Comparison of ENCODE assay signal across 21 mouse cellular contexts in genomic region chr5:85612606-85613005, GRCm38 (mm10).
DNase-seq lines count a peak whose midpoint lies in the region; ATAC-seq and TF ChIP-seq lines count a peak whose summit lies in the region.
"Had no signal": no experiment of that assay in that cellular context is flagged by ENCODE, and none has a peak within 500 bp of the region (broad histone marks: within the 10 kb centered on the region; RNA-seq: fewer than 3 reads in every experiment).

No protein-coding gene starts in this region.

- no peak overlapping the region for H3K9ac ChIP-seq in kidney, embryonic 16.5 days (replicated peaks; ENCODE audit: low read length)
- H3K9ac ChIP-seq in lung, embryonic 15.5 days, result no peak overlapping the region
- no peak overlapping the region for H3K9ac ChIP-seq in midbrain, embryonic 14.5 days (replicated peaks; ENCODE audit: low read length)
- H3K9ac ChIP-seq: heart, embryonic 15.5 days; liver, embryonic 12.5 days had no signal

- DNase-seq in kidney, adult 2 months, result no peak
- DNase-seq in layer of hippocampus, adult 2 months (ENCODE audit: low spot score in 2 of 2), result peak; percentile 40 to 61
- DNase-seq in midbrain, embryonic 14.5 days, result no peak
- no peak for DNase-seq in Muller cell, postnatal 12 days (ENCODE audit: inconsistent ontology term)
- no peak for DNase-seq in heart, adult 8-10 months (ENCODE audit: low spot score)
- DNase-seq: adrenal gland, adult 8-10 months; cerebellum, adult 11-12 months; cerebellum, postnatal 25 days; kidney, postnatal 14 days; spleen, adult 18-20 months; thymus, postnatal 25 days had no signal

- WGBS in kidney, embryonic 16.5 days, result 43% methylated on average over 4 of the region's 4 CpGs
- 41% methylated on average over 4 of the region's 4 CpGs for WGBS in kidney, adult 2 months
- WGBS in lung, embryonic 15.5 days, result 40% methylated on average over 4 of the region's 4 CpGs
- WGBS in olfactory bulb, adult 2 months, result 53% methylated on average over 4 of the region's 4 CpGs
- 90% methylated on average over 4 of the region's 4 CpGs for WGBS in midbrain, embryonic 14.5 days

- ATAC-seq in kidney, embryonic 16.5 days (ENCODE audit: low FRiP score, low TSS enrichment), result peak; percentile 42; the same call in 1 of the 2 replicates
- peak; percentile 95; the same call in 1 of the 2 replicates for ATAC-seq in lung, embryonic 15.5 days (ENCODE audit: borderline replicate concordance, extremely low read depth, low FRiP score, low TSS enrichment)
- no peak for ATAC-seq in midbrain, embryonic 14.5 days (ENCODE audit: low FRiP score, low TSS enrichment)
- ATAC-seq: forebrain, embryonic 14.5 days; liver, embryonic 12.5 days; midbrain, embryonic 16.5 days had no signal

- H3K4me1 ChIP-seq in kidney, embryonic 16.5 days (ENCODE audit: insufficient read depth, low read length), result no peaks in the 10 kb centered on the region
- no peaks in the 10 kb centered on the region for H3K4me1 ChIP-seq in kidney, adult 2 months (ENCODE audit: control insufficient read depth, insufficient read depth, low read length)
- no peaks in the 10 kb centered on the region for H3K4me1 ChIP-seq in lung, embryonic 15.5 days
- no peaks in the 10 kb centered on the region for H3K4me1 ChIP-seq in olfactory bulb, adult 2 months (ENCODE audit: control insufficient read depth, insufficient read depth, low read length)
- no peaks in the 10 kb centered on the region for H3K4me1 ChIP-seq in midbrain, embryonic 14.5 days (ENCODE audit: control insufficient read depth, insufficient read depth, low read length)
- H3K4me1 ChIP-seq: heart, embryonic 15.5 days; hindbrain, embryonic 10.5 days; liver, embryonic 12.5 days had no signal

- no peak overlapping the region for H3K4me2 ChIP-seq in kidney, embryonic 16.5 days (replicated peaks; ENCODE audit: low read depth, low read length)
- no peak overlapping the region for H3K4me2 ChIP-seq in lung, embryonic 15.5 days
- no peak overlapping the region for H3K4me2 ChIP-seq in midbrain, embryonic 14.5 days (ENCODE audit: low read length)
- H3K4me2 ChIP-seq: heart, embryonic 15.5 days; liver, embryonic 12.5 days had no signal

- TF ChIP-seq CTCF in kidney, adult 2 months (conservative IDR thresholded peaks at IDR 0.05; ENCODE audit: insufficient read depth, insufficient read length, low read depth, low read length), result no peak
- no peak for TF ChIP-seq CTCF in layer of hippocampus, adult 2 months (conservative IDR thresholded peaks at IDR 0.05)
- TF ChIP-seq CTCF in olfactory bulb, adult 2 months (IDR thresholded peaks at IDR 0.05; ENCODE audit: insufficient read depth, low read depth, low read length), result no peak

- TF ChIP-seq POLR2A in kidney, adult 2 months (IDR thresholded peaks at IDR 0.05; ENCODE audit: low read depth, low read length), result no peak
- TF ChIP-seq POLR2A in olfactory bulb, adult 2 months (IDR thresholded peaks at IDR 0.05; ENCODE audit: insufficient read depth, low read depth, low read length), result no peak

- no peak overlapping the region for H3K4me3 ChIP-seq in kidney, embryonic 16.5 days (ENCODE audit: low read length)
- no peak overlapping the region for H3K4me3 ChIP-seq in kidney, adult 2 months (ENCODE audit: insufficient read depth, low read depth, low read length)
- H3K4me3 ChIP-seq in layer of hippocampus, adult 2 months, result no peak overlapping the region
- no peak overlapping the region for H3K4me3 ChIP-seq in lung, embryonic 15.5 days
- no peak overlapping the region for H3K4me3 ChIP-seq in olfactory bulb, adult 2 months (ENCODE audit: insufficient read depth, low read depth, low read length)
- no peak overlapping the region for H3K4me3 ChIP-seq in midbrain, embryonic 14.5 days (replicated peaks; ENCODE audit: low read depth, low read length)
- H3K4me3 ChIP-seq: erythroblast, embryonic 14.5 days; heart, embryonic 15.5 days; hindbrain, embryonic 10.5 days; left cerebral cortex, adult 2 months; liver, embryonic 12.5 days had no signal

- no peaks in the 10 kb centered on the region for H3K36me3 ChIP-seq in kidney, embryonic 16.5 days (ENCODE audit: insufficient read depth, low read length)
- no peaks in the 10 kb centered on the region for H3K36me3 ChIP-seq in kidney, adult 2 months (ENCODE audit: control insufficient read depth, insufficient read depth, low read length)
- no peaks in the 10 kb centered on the region for H3K36me3 ChIP-seq in lung, embryonic 15.5 days
- H3K36me3 ChIP-seq in midbrain, embryonic 14.5 days (ENCODE audit: control insufficient read depth, insufficient read depth, low read length), result no peaks in the 10 kb centered on the region
- H3K36me3 ChIP-seq: heart, embryonic 15.5 days; hindbrain, embryonic 10.5 days; liver, embryonic 12.5 days had no signal

- no peaks in the 10 kb centered on the region for H3K9me3 ChIP-seq in kidney, embryonic 16.5 days (ENCODE audit: low read length)
- H3K9me3 ChIP-seq in lung, embryonic 15.5 days, result no peaks in the 10 kb centered on the region
- no peaks in the 10 kb centered on the region for H3K9me3 ChIP-seq in midbrain, embryonic 14.5 days (ENCODE audit: control insufficient read depth, low read length)
- H3K9me3 ChIP-seq: heart, embryonic 15.5 days; hindbrain, embryonic 10.5 days; liver, embryonic 12.5 days had no signal

- H3K27me3 ChIP-seq in kidney, embryonic 16.5 days (ENCODE audit: insufficient read depth, low read length), result no peaks in the 10 kb centered on the region
- no peaks in the 10 kb centered on the region for H3K27me3 ChIP-seq in kidney, adult 2 months (replicated peaks; ENCODE audit: control insufficient read depth, insufficient read depth, low read length)
- no peaks in the 10 kb centered on the region for H3K27me3 ChIP-seq in lung, embryonic 15.5 days
- no peaks in the 10 kb centered on the region for H3K27me3 ChIP-seq in midbrain, embryonic 14.5 days (ENCODE audit: control insufficient read depth, insufficient read depth, low read length)
- H3K27me3 ChIP-seq: heart, embryonic 15.5 days; liver, embryonic 12.5 days had no signal

- no peak overlapping the region for H3K27ac ChIP-seq in kidney, embryonic 16.5 days (ENCODE audit: low read length)
- H3K27ac ChIP-seq in kidney, adult 2 months (ENCODE audit: insufficient read depth, low read depth, low read length), result no peak overlapping the region
- H3K27ac ChIP-seq in layer of hippocampus, adult 2 months, result peak overlapping the region; percentile 59
- no peak overlapping the region for H3K27ac ChIP-seq in lung, embryonic 15.5 days
- H3K27ac ChIP-seq in olfactory bulb, adult 2 months (ENCODE audit: insufficient read depth, low read depth, low read length), result peak overlapping the region; percentile 75; the same call in 1 of the 2 replicates
- H3K27ac ChIP-seq in midbrain, embryonic 14.5 days (replicated peaks; ENCODE audit: low read depth, low read length), result no peak overlapping the region
- H3K27ac ChIP-seq: heart, embryonic 15.5 days; hindbrain, embryonic 10.5 days; left cerebral cortex, adult 2 months; liver, embryonic 12.5 days had no signal

Comparison
In these comparisons a context has a peak if more than half of its experiments do, and no peak if none do; other contexts are left out.
1. H3K27ac ChIP-seq: peak in layer of hippocampus, adult 2 months (single experiment) and olfactory bulb, adult 2 months (single experiment); none in kidney, embryonic 16.5 days (single experiment), kidney, adult 2 months (single experiment), lung, embryonic 15.5 days (single experiment) and midbrain, embryonic 14.5 days (single experiment).
2. DNase-seq: peak in layer of hippocampus, adult 2 months (2 of 2); none in kidney, adult 2 months (single experiment), midbrain, embryonic 14.5 days (single experiment), Muller cell, postnatal 12 days (single experiment) and heart, adult 8-10 months (single experiment).